Mouse (Mus musculus) C2C12 (cell line): ENCODE results near the gene Ankrd16. TPM values are rescaled to one million over a fixed set of nuclear protein-coding genes. Genes with fewer than 3 reads are reported as not detected.
A peak's percentile ranks its signal among the peaks of the same experiment; 100 is the strongest.

Experiments
- H3K27me3 ChIP-seq: one replicate; pipeline ENCODE4 v1.6.1; 2011; ENCODE audit not compliant: control insufficient read depth, insufficient read depth, insufficient read length
- H3K36me3 ChIP-seq: one replicate; pipeline ENCODE4 v1.6.1; 2011; ENCODE audit not compliant: control insufficient read depth, insufficient read depth
- H3K4me3 ChIP-seq: one replicate; pipeline ENCODE4 v1.5.1; 2011; ENCODE audit warnings: mild to moderate bottlenecking, control low read depth; ENCODE audit not compliant: poor library complexity, insufficient read depth, severe bottlenecking
- H3K79me2 ChIP-seq: one replicate; pipeline ENCODE4 v1.6.1; 2011; ENCODE audit not compliant: control insufficient read depth, insufficient read depth
- H3K79me3 ChIP-seq: one replicate; pipeline ENCODE4 v1.6.1; 2011; ENCODE audit warnings: low read depth, control low read depth
- H3ac ChIP-seq: one replicate; pipeline ENCODE3; 2011; ENCODE audit warnings: low read depth; ENCODE audit not compliant: control insufficient read depth, insufficient read length
- CEBPB ChIP-seq: IDR thresholded peaks from one replicate; pipeline ENCODE4 v1.6.1; 2011; ENCODE audit warnings: low read depth, mild to moderate bottlenecking, control low read depth, moderate library complexity
- CTCF ChIP-seq: IDR thresholded peaks from one replicate; pipeline ENCODE4 v1.5.1; 2011; ENCODE audit not compliant: control insufficient read depth, insufficient read depth, insufficient read length
- FOSL1 ChIP-seq: IDR thresholded peaks from one replicate; pipeline ENCODE4 v1.8.0; 2011; ENCODE audit warnings: mild to moderate bottlenecking, low read length; ENCODE audit not compliant: poor library complexity, insufficient read depth, severe bottlenecking
- MAX ChIP-seq: IDR thresholded peaks from one replicate; pipeline ENCODE4 v1.6.1; 2011; ENCODE audit warnings: mild to moderate bottlenecking, control low read depth
- MYOD1 ChIP-seq: IDR thresholded peaks from one replicate; pipeline ENCODE4 v1.6.1; 2011; ENCODE audit warnings: low read depth; ENCODE audit not compliant: control insufficient read depth, insufficient read length
- MYOG ChIP-seq: IDR thresholded peaks from one replicate; pipeline ENCODE4 v1.6.1; 2011; ENCODE audit not compliant: control insufficient read depth, insufficient read length; ENCODE audit errors: extremely low read depth
- USF1 ChIP-seq: IDR thresholded peaks from one replicate; pipeline ENCODE4 v1.6.1; 2011; ENCODE audit warnings: low read depth, mild to moderate bottlenecking, control low read depth, moderate library complexity
- long read RNA-seq, 2 experiments: library from polyadenylated mRNA; unstranded; transcript quantifications; one replicate each; pipeline ENCODE4 v2.0.0; 2019 to 2020
- polyA plus RNA-seq: library from polyadenylated mRNA; unstranded; fragments of >200 nt; fragmentation: generic; extraction: Trizol; gene quantifications from one replicate; pipeline ENCODE4 v1.2.1, GENCODE M21; 2012; ENCODE audit warnings: missing spikeins

Gene Ankrd16
- polyA plus RNA-seq: 8.0 TPM
- long read RNA-seq, experiment 1, transcript Ankrd16-201 (7 exons, 1,618 nt): major isoform, 6 of 10 reads
- long read RNA-seq, experiment 1, partial matches to known transcripts: 0 of 10 reads
- long read RNA-seq, experiment 1, other reads (novel, unspliced or antisense): 3 of 10 reads
- long read RNA-seq, experiment 2, transcript Ankrd16-201 (7 exons, 1,618 nt): major isoform, 9 of 28 reads
- long read RNA-seq, experiment 2, partial matches to known transcripts: 0 of 28 reads
- long read RNA-seq, experiment 2, other reads (novel, unspliced or antisense): 16 of 28 reads

- Histone ChIP-seq H3K36me3 (peaks cover 28% of the 10 kb centered on the region), H3K79me2 (peaks cover 72% of the 10 kb centered on the region), H3ac (peak within 1 kb of the TSS; percentile 83), H3K79me3 (peaks cover 29% of the 10 kb centered on the region), H3K27me3 (no peaks in the 10 kb centered on the region), H3K4me3 (peak within 1 kb of the TSS; percentile 86)
- no peak for TF ChIP-seq MYOD1
- TF ChIP-seq MAX: peak; percentile 16
- no peak for TF ChIP-seq CEBPB
- no peak for TF ChIP-seq MYOG
- TF ChIP-seq FOSL1: no peak
These were observed at the start of gene Ankrd16, which contains the start of gene Fbh1 for GRCm38 (mm10) chr2:11777091-11778068. Gene Ankrd16, plus strand, starts transcription at chr2:11777876. Gene Fbh1, minus strand, starts transcription at chr2:11777582.

- no peaks in the 10 kb centered on the region for H3K36me3 ChIP-seq
- no peak overlapping the region for H3ac ChIP-seq
- no peak overlapping the region for H3K4me3 ChIP-seq
- no peaks in the 10 kb centered on the region for H3K79me3 ChIP-seq
- TF ChIP-seq CEBPB (no peak), USF1 (no peak), CTCF (no peak), FOSL1 (no peak), MAX (no peak), MYOG (no peak), MYOD1 (no peak)
- no peaks in the 10 kb centered on the region for H3K27me3 ChIP-seq
- no peaks in the 10 kb centered on the region for H3K79me2 ChIP-seq
These were observed 48.6 kb upstream of the Ankrd16 start for GRCm38 (mm10) chr2:11729091-11729490.

- H3K27me3 ChIP-seq: no peaks in the 10 kb centered on the region
- TF ChIP-seq MAX (no peak), FOSL1 (no peak), CTCF (no peak), MYOG (no peak), MYOD1 (no peak)
- no peak overlapping the region for H3K4me3 ChIP-seq
- no peaks in the 10 kb centered on the region for H3K36me3 ChIP-seq
- no peaks in the 10 kb centered on the region for H3K79me2 ChIP-seq
- no peaks in the 10 kb centered on the region for H3K79me3 ChIP-seq
- no peak overlapping the region for H3ac ChIP-seq
These were observed 44.7 kb upstream of the Ankrd16 start for GRCm38 (mm10) chr2:11732978-11733377.

- H3ac ChIP-seq: no peak overlapping the region
- H3K4me3 ChIP-seq: no peak overlapping the region
- no peaks in the 10 kb centered on the region for H3K27me3 ChIP-seq
- no peaks in the 10 kb centered on the region for H3K79me2 ChIP-seq
- TF ChIP-seq CEBPB: no peak
- no peak for TF ChIP-seq MYOG
- TF ChIP-seq FOSL1: no peak
- no peaks in the 10 kb centered on the region for H3K79me3 ChIP-seq
- no peaks in the 10 kb centered on the region for H3K36me3 ChIP-seq
These were observed 41.8 kb upstream of the Ankrd16 start for GRCm38 (mm10) chr2:11735853-11736252.

- no peaks in the 10 kb centered on the region for H3K79me3 ChIP-seq
- H3K79me2 ChIP-seq: no peaks in the 10 kb centered on the region
- H3ac ChIP-seq: no peak overlapping the region
- peaks cover 23% of the 10 kb centered on the region for H3K36me3 ChIP-seq
- no peak overlapping the region for H3K4me3 ChIP-seq
- H3K27me3 ChIP-seq: no peaks in the 10 kb centered on the region
- TF ChIP-seq MYOD1 (no peak), MAX (no peak)
These were observed 38.9 kb upstream of the Ankrd16 start for GRCm38 (mm10) chr2:11738794-11739193.

- Histone ChIP-seq H3ac (no peak overlapping the region), H3K27me3 (no peaks in the 10 kb centered on the region), H3K36me3 (peaks cover 25% of the 10 kb centered on the region), H3K4me3 (no peak overlapping the region), H3K79me3 (no peaks in the 10 kb centered on the region), H3K79me2 (no peaks in the 10 kb centered on the region)
- no peak for TF ChIP-seq MYOD1
- TF ChIP-seq MYOG: no peak
- TF ChIP-seq USF1: no peak
- TF ChIP-seq MAX: no peak
- TF ChIP-seq FOSL1: no peak
- no peak for TF ChIP-seq CEBPB
- TF ChIP-seq CTCF: no peak
These were observed 38.1 kb upstream of the Ankrd16 start for GRCm38 (mm10) chr2:11739516-11740051.
